Mouse (Mus musculus) embryonic fibroblast, embryonic 13.5 days (primary cell): ENCODE measurements at regions not wholly inside any gene's neighbourhood (a gene's known extent, or its start where the extent isn't known, plus 50 kb on each side); places are given as distances from the start of the nearest gene placed in this dataset.

Experiments
- CTCF ChIP-seq: IDR thresholded peaks from 2 replicates; pipeline ENCODE4 v1.5.1; 2011; ENCODE audit warnings: mild to moderate bottlenecking, control low read depth, low read length, moderate library complexity, borderline replicate concordance; ENCODE audit not compliant: insufficient read depth
- POLR2A ChIP-seq: IDR thresholded peaks from 2 replicates; pipeline ENCODE4 v1.6.1; 2011; ENCODE audit warnings: low read depth, mild to moderate bottlenecking, control low read depth, low read length, moderate library complexity

DNA sequence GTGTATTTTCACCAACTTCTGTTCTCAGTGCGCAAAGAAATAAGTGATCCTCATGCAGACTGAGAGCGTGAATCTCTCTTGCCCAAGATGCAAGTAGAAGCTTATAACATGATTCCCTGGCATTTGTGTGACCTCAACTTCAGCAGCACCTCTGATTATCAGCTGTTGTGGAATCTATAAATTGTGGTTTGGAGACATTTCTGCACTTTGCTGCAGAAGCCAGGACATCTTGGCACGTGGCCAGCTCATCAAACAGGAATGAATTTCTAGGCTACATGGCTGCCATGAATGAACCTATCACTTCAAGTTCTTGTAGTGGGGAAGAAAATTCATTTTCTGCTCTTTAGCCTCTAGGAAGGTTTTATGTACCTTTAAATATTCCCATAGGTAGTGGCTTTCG is 126.3 kb upstream of the Nyap2 start:
- TF ChIP-seq CTCF (no peak), POLR2A (no peak)
